In the genomic region with DNA sequence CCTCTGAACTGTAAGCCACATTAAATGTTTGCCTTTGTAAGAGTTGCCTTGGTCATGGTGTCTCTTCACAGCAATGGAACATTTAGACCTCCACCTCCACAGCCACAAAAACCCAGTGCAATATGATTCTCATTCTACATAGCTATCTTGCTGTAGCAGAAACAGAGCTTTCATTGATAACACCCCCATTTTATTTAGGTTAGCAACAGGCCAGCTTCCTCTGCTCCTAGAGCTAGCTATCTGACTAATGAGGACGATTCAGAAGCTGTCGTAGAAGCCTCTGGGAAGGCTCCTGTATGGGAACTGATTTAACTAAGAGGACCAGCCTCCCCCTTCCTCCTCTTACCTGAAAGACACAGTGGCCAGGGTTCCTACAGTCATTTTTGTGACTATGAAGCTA, we compare ENCODE assay signal across 14 mouse cellular contexts.
"Had no signal": no experiment of that assay in that cellular context is flagged by ENCODE, and none has a peak within 500 bp of the region (broad histone marks: within the 10 kb centered on the region; RNA-seq: fewer than 3 reads in every experiment).

No protein-coding gene starts in this region.

- H3K4me2 ChIP-seq: liver, embryonic 12.5 days; neural tube, embryonic 15.5 days; stomach, embryonic 15.5 days had no signal

- H3K27ac ChIP-seq: kidney, postnatal 0 days; limb, embryonic 10.5 days; liver, embryonic 12.5 days; midbrain, embryonic 10.5 days; neural tube, embryonic 15.5 days; stomach, embryonic 15.5 days had no signal

- H3K36me3 ChIP-seq: stomach, embryonic 15.5 days had no signal

- H3K4me3 ChIP-seq: limb, embryonic 10.5 days; liver, embryonic 12.5 days; midbrain, embryonic 10.5 days; myocyte; neural tube, embryonic 15.5 days; stomach, embryonic 15.5 days had no signal

- H3K4me1 ChIP-seq: limb, embryonic 10.5 days; stomach, embryonic 15.5 days had no signal

- H3K9me3 ChIP-seq: limb, embryonic 10.5 days; liver, embryonic 12.5 days; midbrain, embryonic 10.5 days; neural tube, embryonic 15.5 days; stomach, embryonic 15.5 days had no signal

- DNase-seq: kidney, adult 9 months; kidney, postnatal 36 days; layer of hippocampus, adult 9-11 months; midbrain, embryonic 14.5 days; retina, postnatal 1 day; thymus, adult 2 months; thymus, postnatal 25 days had no signal

- H3K9ac ChIP-seq: liver, embryonic 12.5 days; neural tube, embryonic 15.5 days; stomach, embryonic 15.5 days had no signal

- ATAC-seq: liver, embryonic 12.5 days had no signal

- H3K27me3 ChIP-seq: liver, embryonic 12.5 days; neural tube, embryonic 15.5 days; stomach, embryonic 15.5 days had no signal
